Mouse (Mus musculus) heart, postnatal 14 days (tissue): ENCODE results near the gene Aoc1. TPM values are rescaled to one million over a fixed set of nuclear protein-coding genes. Genes with fewer than 3 reads are reported as not detected.

Experiments used
- DNase-seq, 2 experiments: peaks; one replicate each; pipeline ENCODE4 v3.0.0; 2021 to 2022
- intact Hi-C: fragments of 180-260 bp; cut with DNase I; formaldehyde crosslinking; loops from one replicate; pipeline ENCODE4 v1.15.1; 2025
- total RNA-seq, 2 experiments: library from RNA; stranded (reverse); gene quantifications; 2 replicates each; pipeline ENCODE4 v1.2.3; 2021

Gene Aoc1
- total RNA-seq, 2 experiments from 2014 or later, result not detected

- intact Hi-C loops, result no loop called here
- no peak for DNase-seq
Measured at GRCm38 (mm10) chr6:48902511-48903406, 30.1 kb downstream of the Aoc1 start.

DNA sequence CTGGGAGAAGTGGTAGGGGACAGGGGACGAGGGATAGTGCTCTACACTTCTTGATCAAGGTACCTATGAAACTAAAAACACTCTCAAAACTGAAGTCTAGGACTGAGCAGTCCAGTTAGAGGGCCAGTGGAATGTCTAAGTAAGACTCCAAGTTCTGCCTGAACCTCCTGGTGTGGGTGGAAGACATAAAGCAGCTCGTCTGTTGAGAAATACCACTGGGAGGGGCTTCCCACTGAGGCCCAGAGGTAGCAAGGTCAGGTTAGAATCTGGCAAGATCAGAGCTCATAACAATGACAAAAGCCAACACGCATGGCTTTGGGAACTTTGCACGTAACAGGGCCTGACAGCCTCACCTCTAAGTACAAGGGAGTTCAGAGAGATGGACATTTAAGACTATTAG lies 30.7 kb downstream of the Aoc1 start:
- DNase-seq, result no peak
- intact Hi-C loops, result no loop called here

- intact Hi-C loops, result no loop called here
- no peak for DNase-seq
Measured at GRCm38 (mm10) chr6:48905606-48906005, 32.9 kb downstream of the Aoc1 start.

- intact Hi-C loops, result no loop called here
Measured at GRCm38 (mm10) chr6:48906371-48906770, 33.7 kb downstream of the Aoc1 start.

DNA sequence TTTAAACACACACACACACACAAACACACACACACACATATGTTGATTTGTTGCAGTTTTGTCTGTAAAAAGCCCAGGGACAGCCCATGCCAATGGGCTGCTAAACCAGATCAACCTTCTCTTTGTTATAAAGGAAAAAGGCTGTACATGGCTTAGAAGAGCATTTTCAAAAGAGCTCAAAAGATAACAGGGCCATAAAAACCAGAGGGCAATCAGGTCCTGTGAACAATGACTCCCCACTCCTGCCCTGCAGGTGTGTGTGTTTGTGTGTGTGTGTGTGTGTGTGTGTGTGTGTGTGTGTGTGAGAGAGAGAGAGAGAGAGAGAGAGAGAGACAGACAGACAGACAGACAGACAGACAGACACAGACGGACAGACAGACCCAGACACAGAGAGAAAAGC lies 36.5 kb downstream of the Aoc1 start:
- intact Hi-C loops, result no loop called here
- DNase-seq, result no peak

More at GRCm38 (mm10) chr6:48906371-48906770, 33.7 kb downstream of the Aoc1 start:
- DNase-seq, result no peak

DNA sequence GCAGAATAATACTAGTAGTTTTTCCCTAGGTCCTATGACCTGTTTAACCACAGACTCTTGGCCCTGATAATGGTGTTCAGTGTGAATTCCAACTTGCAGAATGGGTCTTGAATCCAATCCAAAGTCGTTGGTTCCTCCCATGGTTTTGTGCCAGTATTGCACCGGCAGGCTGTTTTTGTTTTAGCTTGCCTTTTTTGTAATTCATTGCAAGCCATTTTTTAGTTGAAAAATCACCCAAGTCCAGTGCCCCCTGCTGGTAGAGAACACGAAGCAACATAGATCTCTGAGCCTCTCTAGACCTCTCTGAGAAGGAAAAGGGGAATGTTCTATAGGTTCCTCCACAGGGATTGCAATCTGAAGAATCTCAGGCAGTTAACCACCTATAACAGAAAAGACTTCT lies 39.3 kb downstream of the Aoc1 start:
- peak in 1 of 2 experiments; percentile 16 for DNase-seq
- intact Hi-C loops, result loop anchor here (2.0 kb wide), 1 partner anchor 93 kb away; no protein-coding TSS in a partner anchor

DNA sequence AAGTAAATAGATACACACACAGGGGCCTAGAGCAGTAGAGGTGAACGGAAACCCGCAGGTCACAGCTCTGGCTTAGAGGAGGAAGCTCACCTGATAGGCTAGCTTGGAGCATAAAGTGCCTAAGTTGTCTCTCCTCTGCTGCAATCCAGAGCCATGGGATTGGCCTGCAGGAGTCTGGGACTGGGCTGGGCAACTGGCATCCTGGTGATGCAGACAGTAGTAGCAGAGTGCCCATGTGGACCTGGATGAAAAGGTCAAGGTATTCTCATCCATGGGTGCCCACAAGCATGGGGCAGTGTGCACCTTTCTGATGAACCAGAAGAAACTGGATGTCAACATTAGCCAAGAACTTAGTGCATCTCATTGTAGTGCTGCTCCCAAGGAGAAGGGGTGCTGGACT lies 40.9 kb downstream of the Aoc1 start:
- intact Hi-C loops, result loop anchor here (2.0 kb wide), 1 partner anchor 95 kb away; no protein-coding TSS in a partner anchor
- no peak for DNase-seq

- DNase-seq, result no peak
Measured at GRCm38 (mm10) chr6:48929595-48929994, 56.9 kb downstream of the Aoc1 start, which contains the start of gene 1600015I10Rik. Gene 1600015I10Rik (plus strand): TSS chr6:48929895.

DNA sequence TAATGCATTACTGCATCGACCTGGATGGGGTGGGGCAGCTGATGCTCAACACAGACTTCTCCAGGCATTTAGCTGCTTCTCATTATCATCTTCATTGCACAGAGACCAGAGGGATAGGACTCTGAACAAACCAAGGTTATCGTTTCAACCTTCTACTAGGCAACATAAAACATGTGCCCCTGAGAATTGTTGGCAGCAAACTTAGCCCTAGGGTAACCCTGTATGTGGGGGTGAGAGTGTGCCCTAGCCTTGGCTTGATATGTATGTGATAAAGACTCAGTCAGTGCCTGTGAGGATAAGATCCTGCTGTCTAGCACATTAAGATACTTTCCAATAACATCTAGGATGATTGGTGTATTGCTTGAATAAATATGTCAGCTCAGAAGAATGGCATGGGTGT lies 76.9 kb downstream of the Aoc1 start:
- intact Hi-C loops, result no loop called here
- no peak for DNase-seq

More at GRCm38 (mm10) chr6:48929595-48929994, 56.9 kb downstream of the Aoc1 start, which contains the start of gene 1600015I10Rik:
- intact Hi-C loops, result no loop called here

- DNase-seq, result no peak
- intact Hi-C loops, result loop anchor here (10.0 kb wide), 1 partner anchor 306 kb away; the partner anchor contains the start of gene Gimap8
Measured at GRCm38 (mm10) chr6:48950676-48951075, 78.0 kb downstream of the Aoc1 start.

- intact Hi-C loops, result loop anchor here (10.0 kb wide), 1 partner anchor 307 kb away; the partner anchor contains the start of gene Gimap8
- DNase-seq, result no peak
Measured at GRCm38 (mm10) chr6:48951630-48952029, 78.9 kb downstream of the Aoc1 start.

DNA sequence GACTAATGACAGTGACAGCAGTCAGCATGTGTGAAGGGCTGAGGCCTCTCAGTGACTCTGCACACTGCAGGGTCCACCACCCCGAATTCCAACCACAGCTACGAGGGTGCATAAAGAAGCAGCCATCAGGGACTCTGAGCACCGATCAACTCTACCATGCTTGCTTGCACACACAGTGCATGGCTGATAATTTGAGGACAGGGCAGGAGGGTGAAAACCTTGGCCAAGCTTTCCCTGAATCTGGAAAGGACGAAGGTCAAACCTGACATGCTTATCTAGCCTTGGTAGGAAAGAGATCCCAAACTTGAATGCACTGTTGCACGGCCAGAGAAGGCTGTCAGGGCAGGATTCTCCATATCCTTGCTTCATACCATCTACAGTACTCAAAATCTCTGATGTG lies 80.5 kb downstream of the Aoc1 start:
- no peak for DNase-seq
- intact Hi-C loops, result loop anchor here (10.0 kb wide), 1 partner anchor 308 kb away; the partner anchor contains the start of gene Gimap8

- intact Hi-C loops, result loop anchor here (10.0 kb wide), 1 partner anchor 309 kb away; the partner anchor contains the start of gene Gimap8
- DNase-seq, result no peak
Measured at GRCm38 (mm10) chr6:48954211-48954610, 81.5 kb downstream of the Aoc1 start.

GRCm38 (mm10) chr6:48954946-48955345 lies 82.2 kb downstream of the Aoc1 start:
- intact Hi-C loops, result loop anchor here (1.0 to 10.0 kb wide), 2 partner anchors 137 to 310 kb away; partner anchors contain the start of gene Gimap8
- DNase-seq, result peak; percentile 25 to 56

DNA sequence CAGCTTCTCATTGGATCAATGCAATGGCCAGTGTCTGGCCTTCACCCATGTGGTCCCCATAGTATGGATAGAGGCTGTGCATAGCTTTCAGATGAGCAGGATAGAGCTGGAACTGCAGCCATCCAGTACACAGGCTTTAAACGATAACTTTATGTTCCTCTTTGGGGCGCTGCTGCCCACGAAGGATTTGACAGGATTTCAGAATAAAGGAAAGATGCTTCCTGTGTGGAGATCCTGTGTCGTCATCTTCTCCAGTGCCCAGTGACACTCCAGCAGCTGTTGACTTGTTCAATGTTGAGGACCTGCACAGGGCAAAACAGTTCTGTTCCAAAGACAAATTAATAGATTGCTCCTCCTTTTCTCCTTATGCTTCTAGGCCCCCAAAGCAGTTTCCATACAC lies 84.1 kb downstream of the Aoc1 start:
- DNase-seq, result no peak
- intact Hi-C loops, result loop anchor here (10.0 kb wide), 1 partner anchor 312 kb away; the partner anchor contains the start of gene Gimap8

DNA sequence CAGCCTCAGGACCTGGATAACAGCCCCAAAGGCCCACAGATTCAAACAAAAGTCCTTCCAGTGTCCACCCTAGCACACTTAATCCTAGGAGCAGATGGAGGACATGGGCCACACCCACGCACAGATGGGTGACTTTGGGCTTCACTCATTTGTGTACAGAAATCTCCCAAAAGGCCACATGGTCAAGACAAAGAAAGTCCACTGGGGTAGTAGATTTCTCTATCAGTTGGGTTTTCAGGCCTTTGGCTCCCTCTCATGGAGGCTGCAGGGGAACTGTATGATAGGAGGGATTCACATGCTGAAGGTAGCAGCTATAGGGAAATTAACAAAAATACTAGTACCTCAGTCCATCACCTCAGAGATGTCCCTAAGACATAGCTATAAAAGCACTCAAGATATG lies 85.4 kb downstream of the Aoc1 start:
- DNase-seq, result peak in 1 of 2 experiments; percentile 8
- intact Hi-C loops, result loop anchor here (2.0 to 10.0 kb wide), 2 partner anchors 99 to 313 kb away; partner anchors contain the start of gene Gimap8

Other genes with a start within 250 kb of the Aoc1 start
- under 1 TPM; 0.24 to 0.67 TPM for gene AI854703, start 246.1 kb upstream of the Aoc1 start, total RNA-seq
- 10 to 100 TPM in 1 of 2 experiments, 1 to 10 TPM in 1; 8.6 to 11.0 TPM for gene Gimap8, start 225.7 kb upstream of the Aoc1 start, total RNA-seq
- 1 to 10 TPM; 4.2 to 6.4 TPM for gene Gimap9, start 196.8 kb upstream of the Aoc1 start, total RNA-seq
- gene Gimap4, start 188.3 kb upstream of the Aoc1 start, total RNA-seq, result 10 to 100 TPM; 32.2 to 42.6 TPM
- 10 to 100 TPM; 48.0 to 53.9 TPM for gene Gimap6, start 164.7 kb upstream of the Aoc1 start, total RNA-seq
- gene Gm28053, start 154.3 kb upstream of the Aoc1 start, total RNA-seq, result 1 to 10 TPM; 3.5 to 7.9 TPM
- gene Gimap7, start 154.3 kb upstream of the Aoc1 start, total RNA-seq, result under 1 TPM; 0.22 to 0.24 TPM
- 10 to 100 TPM; 14.6 to 15.7 TPM for gene Gimap1, start 133.8 kb upstream of the Aoc1 start, total RNA-seq
- 1 to 10 TPM; 8.3 to 9.0 TPM for gene Gimap5, start 126.7 kb upstream of the Aoc1 start, total RNA-seq
- under 1 TPM; 0.67 to 0.68 TPM for gene Gimap3, start 102.0 kb upstream of the Aoc1 start, total RNA-seq
- 10 to 100 TPM; 18.7 to 23.8 TPM for gene Tmem176a, start 32.0 kb upstream of the Aoc1 start, total RNA-seq
- 10 to 100 TPM; 62.5 to 63.9 TPM for gene Tmem176b, start 31.4 kb upstream of the Aoc1 start, total RNA-seq
- gene 1600015I10Rik, start 57.0 kb downstream of the Aoc1 start, total RNA-seq, result not detected
- gene Doxl2, start 102.1 kb downstream of the Aoc1 start, total RNA-seq, result not detected
- gene Svs1, start 114.0 kb downstream of the Aoc1 start, total RNA-seq, result not detected
- 1 to 10 TPM in 1 of 2 experiments, under 1 TPM in 1; 0.59 to 1.1 TPM for gene Gpnmb, start 163.7 kb downstream of the Aoc1 start, total RNA-seq
- gene Malsu1, start 200.9 kb downstream of the Aoc1 start, total RNA-seq, result 10 to 100 TPM; 36.7 to 40.0 TPM